Mouse (Mus musculus): ENCODE data around the gene Gpr156. TPM values are rescaled to one million over a fixed set of nuclear protein-coding genes. Genes with fewer than 3 reads are reported as not detected.
A peak's percentile ranks its signal among the peaks of the same experiment; 100 is the strongest.

Gene Gpr156
- polyA plus RNA-seq, 1 experiment from 2014 or later = 0.18 TPM

- ATAC-seq (replicated peaks; ENCODE audit: extremely low read depth, insufficient read depth, low FRiP score) = no peak
- no peak overlapping the region for H3K9ac ChIP-seq (ENCODE audit: low read length)
- H3K4me3 ChIP-seq (ENCODE audit: low read length) = no peak overlapping the region
- no peaks in the 10 kb centered on the region for H3K36me3 ChIP-seq (ENCODE audit: control insufficient read depth, insufficient read depth)
- 88% methylated on average over 1 of the region's 1 CpGs for WGBS
- no peak overlapping the region for H3K4me2 ChIP-seq (ENCODE audit: low read depth, low read length)
- H3K4me1 ChIP-seq (ENCODE audit: control insufficient read depth, insufficient read depth, low read length) = peaks cover 3% of the 10 kb centered on the region; the same call in 1 of the 2 replicates
- no peaks in the 10 kb centered on the region for H3K27me3 ChIP-seq (ENCODE audit: control insufficient read depth, insufficient read depth, low read length)
- no peaks in the 10 kb centered on the region for H3K9me3 ChIP-seq (replicated peaks; ENCODE audit: control insufficient read depth, low read length)
- H3K27ac ChIP-seq (ENCODE audit: low read length) = no peak overlapping the region
Measured at GRCm38 (mm10) chr16:37999762-38000161, 83.5 kb downstream of the Gpr156 start.

- Histone ChIP-seq H3K9me3 (replicated peaks; ENCODE audit: control insufficient read depth, low read length) (no peaks in the 10 kb centered on the region), H3K4me2 (ENCODE audit: low read depth, low read length) (no peak overlapping the region), H3K27me3 (ENCODE audit: control insufficient read depth, insufficient read depth, low read length) (no peaks in the 10 kb centered on the region), H3K4me3 (ENCODE audit: low read length) (no peak overlapping the region), H3K36me3 (ENCODE audit: control insufficient read depth, insufficient read depth) (no peaks in the 10 kb centered on the region), H3K4me1 (ENCODE audit: control insufficient read depth, insufficient read depth, low read length) (no peaks in the 10 kb centered on the region), H3K9ac (ENCODE audit: low read length) (no peak overlapping the region), H3K27ac (ENCODE audit: low read length) (no peak overlapping the region)
- no peak for ATAC-seq (replicated peaks; ENCODE audit: extremely low read depth, insufficient read depth, low FRiP score)
- 77% methylated on average over 7 of the region's 7 CpGs for WGBS
Measured at GRCm38 (mm10) chr16:38000178-38000577, 83.9 kb downstream of the Gpr156 start.

- Histone ChIP-seq H3K9me3 (replicated peaks; ENCODE audit: control insufficient read depth, low read length) (no peaks in the 10 kb centered on the region), H3K4me3 (ENCODE audit: low read length) (no peak overlapping the region)
- WGBS = 51% methylated on average over 2 of the region's 2 CpGs
Measured at GRCm38 (mm10) chr16:38001766-38002165, 85.5 kb downstream of the Gpr156 start.

GRCm38 (mm10) chr16:38002485-38002884 is 86.2 kb downstream of the Gpr156 start:
- H3K4me2 ChIP-seq (ENCODE audit: low read depth, low read length) = no peak overlapping the region
- no peaks in the 10 kb centered on the region for H3K4me1 ChIP-seq (ENCODE audit: control insufficient read depth, insufficient read depth, low read length)
- no peaks in the 10 kb centered on the region for H3K36me3 ChIP-seq (ENCODE audit: control insufficient read depth, insufficient read depth)
- no peak overlapping the region for H3K27ac ChIP-seq (ENCODE audit: low read length)
- ATAC-seq (replicated peaks; ENCODE audit: extremely low read depth, insufficient read depth, low FRiP score) = 0 out of 2 replicates have a peak, but pooled peaks have one; percentile 45
- WGBS = 58% methylated on average over 3 of the region's 3 CpGs
- no peaks in the 10 kb centered on the region for H3K9me3 ChIP-seq (replicated peaks; ENCODE audit: control insufficient read depth, low read length)
- no peak overlapping the region for H3K9ac ChIP-seq (ENCODE audit: low read length)
- no peak overlapping the region for H3K4me3 ChIP-seq (ENCODE audit: low read length)
- no peaks in the 10 kb centered on the region for H3K27me3 ChIP-seq (ENCODE audit: control insufficient read depth, insufficient read depth, low read length)

More at GRCm38 (mm10) chr16:38001766-38002165, 85.5 kb downstream of the Gpr156 start:
- no peaks in the 10 kb centered on the region for H3K27me3 ChIP-seq (ENCODE audit: control insufficient read depth, insufficient read depth, low read length)
- no peaks in the 10 kb centered on the region for H3K4me1 ChIP-seq (ENCODE audit: control insufficient read depth, insufficient read depth, low read length)
- no peaks in the 10 kb centered on the region for H3K36me3 ChIP-seq (ENCODE audit: control insufficient read depth, insufficient read depth)
- H3K9ac ChIP-seq (ENCODE audit: low read length) = no peak overlapping the region
- H3K4me2 ChIP-seq (ENCODE audit: low read depth, low read length) = no peak overlapping the region
- ATAC-seq (replicated peaks; ENCODE audit: extremely low read depth, insufficient read depth, low FRiP score) = no peak
- no peak overlapping the region for H3K27ac ChIP-seq (ENCODE audit: low read length)

- no peaks in the 10 kb centered on the region for H3K36me3 ChIP-seq (ENCODE audit: control insufficient read depth, insufficient read depth)
- no peak for ATAC-seq (replicated peaks; ENCODE audit: extremely low read depth, insufficient read depth, low FRiP score)
- 83% methylated on average over 17 of the region's 17 CpGs for WGBS
Measured at GRCm38 (mm10) chr16:38004486-38005020, 88.3 kb downstream of the Gpr156 start.

GRCm38 (mm10) chr16:38005471-38005870 is 89.2 kb downstream of the Gpr156 start:
- no peak for ATAC-seq (replicated peaks; ENCODE audit: extremely low read depth, insufficient read depth, low FRiP score)

More at GRCm38 (mm10) chr16:38004486-38005020, 88.3 kb downstream of the Gpr156 start:
- H3K9me3 ChIP-seq (replicated peaks; ENCODE audit: control insufficient read depth, low read length) = no peaks in the 10 kb centered on the region
- H3K4me1 ChIP-seq (ENCODE audit: control insufficient read depth, insufficient read depth, low read length) = no peaks in the 10 kb centered on the region
- H3K27me3 ChIP-seq (ENCODE audit: control insufficient read depth, insufficient read depth, low read length) = no peaks in the 10 kb centered on the region
- H3K4me2 ChIP-seq (ENCODE audit: low read depth, low read length) = no peak overlapping the region
- H3K27ac ChIP-seq (ENCODE audit: low read length) = no peak overlapping the region
- H3K9ac ChIP-seq (ENCODE audit: low read length) = no peak overlapping the region
- H3K4me3 ChIP-seq (ENCODE audit: low read length) = no peak overlapping the region

GRCm38 (mm10) chr16:38008371-38008770 is 92.1 kb downstream of the Gpr156 start:
- Histone ChIP-seq H3K27me3 (ENCODE audit: control insufficient read depth, insufficient read depth, low read length) (no peaks in the 10 kb centered on the region), H3K4me3 (ENCODE audit: low read length) (no peak overlapping the region), H3K36me3 (ENCODE audit: control insufficient read depth, insufficient read depth) (no peaks in the 10 kb centered on the region), H3K4me2 (ENCODE audit: low read depth, low read length) (no peak overlapping the region), H3K27ac (ENCODE audit: low read length) (no peak overlapping the region), H3K4me1 (ENCODE audit: control insufficient read depth, insufficient read depth, low read length) (peaks cover 2% of the 10 kb centered on the region; the same call in 1 of the 2 replicates), H3K9ac (ENCODE audit: low read length) (no peak overlapping the region), H3K9me3 (replicated peaks; ENCODE audit: control insufficient read depth, low read length) (no peaks in the 10 kb centered on the region)
- WGBS = 84% methylated on average over 5 of the region's 5 CpGs
- ATAC-seq (replicated peaks; ENCODE audit: extremely low read depth, insufficient read depth, low FRiP score) = no peak

More at GRCm38 (mm10) chr16:38005471-38005870, 89.2 kb downstream of the Gpr156 start:
- Histone ChIP-seq H3K27ac (ENCODE audit: low read length) (no peak overlapping the region), H3K4me3 (ENCODE audit: low read length) (no peak overlapping the region), H3K9ac (ENCODE audit: low read length) (no peak overlapping the region), H3K4me1 (ENCODE audit: control insufficient read depth, insufficient read depth, low read length) (peaks cover 2% of the 10 kb centered on the region; the same call in 1 of the 2 replicates), H3K4me2 (ENCODE audit: low read depth, low read length) (no peak overlapping the region), H3K36me3 (ENCODE audit: control insufficient read depth, insufficient read depth) (no peaks in the 10 kb centered on the region), H3K27me3 (ENCODE audit: control insufficient read depth, insufficient read depth, low read length) (no peaks in the 10 kb centered on the region), H3K9me3 (replicated peaks; ENCODE audit: control insufficient read depth, low read length) (no peaks in the 10 kb centered on the region)
- WGBS = 61% methylated on average over 10 of the region's 10 CpGs

GRCm38 (mm10) chr16:38009041-38009825 is 92.9 kb downstream of the Gpr156 start:
- no peak for ATAC-seq (replicated peaks; ENCODE audit: extremely low read depth, insufficient read depth, low FRiP score)
- peaks cover 2% of the 10 kb centered on the region; the same call in 1 of the 2 replicates for H3K4me1 ChIP-seq (ENCODE audit: control insufficient read depth, insufficient read depth, low read length)
- no peak overlapping the region for H3K4me3 ChIP-seq (ENCODE audit: low read length)
- H3K36me3 ChIP-seq (ENCODE audit: control insufficient read depth, insufficient read depth) = no peaks in the 10 kb centered on the region
- H3K9me3 ChIP-seq (replicated peaks; ENCODE audit: control insufficient read depth, low read length) = no peaks in the 10 kb centered on the region
- WGBS = 62% methylated on average over 14 of the region's 14 CpGs
- H3K27me3 ChIP-seq (ENCODE audit: control insufficient read depth, insufficient read depth, low read length) = no peaks in the 10 kb centered on the region
- H3K27ac ChIP-seq (ENCODE audit: low read length) = no peak overlapping the region
- H3K9ac ChIP-seq (ENCODE audit: low read length) = no peak overlapping the region
- no peak overlapping the region for H3K4me2 ChIP-seq (ENCODE audit: low read depth, low read length)

GRCm38 (mm10) chr16:38011486-38011885 is 95.2 kb downstream of the Gpr156 start:
- Histone ChIP-seq H3K9me3 (replicated peaks; ENCODE audit: control insufficient read depth, low read length) (no peaks in the 10 kb centered on the region), H3K27ac (ENCODE audit: low read length) (no peak overlapping the region), H3K4me1 (ENCODE audit: control insufficient read depth, insufficient read depth, low read length) (peaks cover 2% of the 10 kb centered on the region; the same call in 1 of the 2 replicates), H3K4me2 (ENCODE audit: low read depth, low read length) (no peak overlapping the region), H3K36me3 (ENCODE audit: control insufficient read depth, insufficient read depth) (no peaks in the 10 kb centered on the region), H3K9ac (ENCODE audit: low read length) (no peak overlapping the region), H3K27me3 (ENCODE audit: control insufficient read depth, insufficient read depth, low read length) (no peaks in the 10 kb centered on the region), H3K4me3 (ENCODE audit: low read length) (no peak overlapping the region)
- ATAC-seq (replicated peaks; ENCODE audit: extremely low read depth, insufficient read depth, low FRiP score) = no peak
- WGBS = 75% methylated on average over 13 of the region's 13 CpGs
